Mouse (Mus musculus) spleen, adult 18-20 months (tissue): ENCODE measurements at regions not wholly inside any gene's neighbourhood (a gene's known extent, or its start where the extent isn't known, plus 50 kb on each side); places are given as distances from the start of the nearest gene placed in this dataset.

Source experiments
- DNase-seq, 2 experiments: peaks; one replicate each; pipeline ENCODE4 v3.0.0; 2022; ENCODE audit warnings: mixed read lengths in 2 of 2

DNA sequence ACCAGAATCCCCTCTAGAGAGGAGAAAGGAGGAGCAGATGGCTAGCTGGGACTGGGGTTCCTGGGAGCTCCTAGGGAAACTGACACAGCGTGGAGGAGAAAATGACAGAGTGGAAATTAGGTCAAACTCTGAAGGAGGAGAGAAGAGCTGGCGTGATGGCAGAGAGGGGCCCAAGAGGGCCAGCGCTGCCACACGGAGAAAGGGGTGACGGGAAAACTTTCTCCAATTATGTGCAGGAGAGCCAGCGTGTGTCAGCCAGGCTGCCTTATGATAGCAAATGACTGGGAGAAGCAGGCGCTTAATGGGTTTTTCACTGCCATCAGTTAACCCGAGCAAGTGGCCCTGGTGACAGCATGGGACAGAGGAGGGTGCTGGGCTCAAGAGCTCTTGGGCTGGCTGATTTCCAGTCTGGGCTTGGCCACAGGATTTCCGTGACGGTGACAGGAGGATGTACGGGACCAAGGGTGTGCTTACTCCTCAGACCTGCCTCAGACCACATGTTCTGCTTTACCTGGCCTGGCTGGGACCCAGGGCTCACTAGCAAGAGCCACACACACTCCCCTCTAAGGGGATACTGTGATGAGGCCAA, 102.9 kb downstream of the Plxna1 start:
- DNase-seq = no peak

GRCm38 (mm10) chr6:89262958-89263357, 99.5 kb downstream of the Plxna1 start:
- no peak for DNase-seq

GRCm38 (mm10) chr6:89265296-89265695, 97.1 kb downstream of the Plxna1 start:
- DNase-seq = no peak
